Mouse (Mus musculus): ENCODE data around the gene Gba2.

DNA sequence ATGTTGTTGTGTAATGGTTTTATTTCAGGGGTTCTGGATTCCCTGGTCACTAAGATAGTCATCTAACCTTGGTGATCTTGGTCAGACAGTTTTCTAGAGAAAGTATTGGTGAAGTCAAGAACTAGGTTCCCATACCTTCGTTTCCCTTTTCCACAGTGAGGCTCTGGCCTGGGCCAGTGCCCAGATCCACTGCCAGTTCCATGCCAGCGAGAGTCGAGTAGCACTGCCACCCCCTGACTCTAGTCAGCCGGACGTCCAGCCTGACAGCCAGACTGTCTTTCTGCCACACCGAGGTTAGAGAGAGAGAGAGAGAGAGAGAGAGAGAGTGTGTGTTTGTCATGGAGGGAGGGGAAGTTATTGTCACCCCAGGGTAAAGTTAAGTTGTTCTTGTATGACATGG lies 1.1 kb upstream of the Gba2 start:
- TF ChIP-seq CTCF (IDR thresholded peaks at IDR 0.05; ENCODE audit: low read depth) (no peak), EP300 (IDR thresholded peaks at IDR 0.05; ENCODE audit: low read depth) (no peak)

Measured in liver, embryonic 14.5 days (tissue).